In the genomic region with DNA sequence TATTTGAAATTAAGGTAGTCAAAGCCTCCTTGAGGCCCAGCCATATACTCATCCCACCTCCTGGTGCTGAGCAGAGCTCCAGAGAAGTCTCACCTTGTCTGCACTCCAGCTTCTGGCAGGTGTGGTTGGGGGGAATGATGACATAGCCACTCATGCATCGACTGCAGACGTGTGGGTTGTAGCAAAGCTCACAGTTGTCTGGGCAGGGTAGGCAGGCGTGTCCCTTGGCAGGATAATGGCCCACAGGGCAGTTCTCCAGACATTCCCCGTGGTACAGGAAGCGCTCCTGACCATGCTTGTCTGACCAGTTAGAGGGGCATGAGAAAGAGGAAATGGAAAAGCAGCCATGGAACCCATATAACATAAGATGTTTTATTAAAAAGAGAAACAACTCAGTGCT, we compare ENCODE assay signal across 25 mouse cellular contexts.
A peak's percentile ranks its signal among the peaks of the same experiment; 100 is the strongest.
DNase-seq lines count a peak whose midpoint lies in the region; ATAC-seq lines count a peak whose summit lies in the region.
"Had no signal": no experiment of that assay in that cellular context is flagged by ENCODE, and none has a peak within 500 bp of the region (broad histone marks: within the 10 kb centered on the region; RNA-seq: fewer than 3 reads in every experiment).

No protein-coding gene starts in this region.

- no peak overlapping the region for H3K4me3 ChIP-seq in kidney, embryonic 15.5 days (replicated peaks)
- H3K4me3 ChIP-seq: forebrain, embryonic 10.5 days; forebrain, embryonic 13.5 days; heart, embryonic 12.5 days; heart, embryonic 15.5 days; hindbrain, embryonic 10.5 days; hindbrain, embryonic 13.5 days had no signal

- H3K9me3 ChIP-seq in kidney, embryonic 15.5 days (replicated peaks), result no peaks in the 10 kb centered on the region
- H3K9me3 ChIP-seq: forebrain, embryonic 10.5 days; forebrain, embryonic 13.5 days; heart, embryonic 12.5 days; heart, embryonic 15.5 days; hindbrain, embryonic 10.5 days; hindbrain, embryonic 13.5 days had no signal

- no peaks in the 10 kb centered on the region for H3K27me3 ChIP-seq in kidney, embryonic 15.5 days
- H3K27me3 ChIP-seq: forebrain, embryonic 13.5 days; heart, embryonic 12.5 days; heart, embryonic 15.5 days; hindbrain, embryonic 13.5 days had no signal

- no peaks in the 10 kb centered on the region for H3K36me3 ChIP-seq in kidney, embryonic 15.5 days
- H3K36me3 ChIP-seq: forebrain, embryonic 10.5 days; heart, embryonic 12.5 days; heart, embryonic 15.5 days; hindbrain, embryonic 10.5 days; hindbrain, embryonic 13.5 days had no signal

- no peak overlapping the region for H3K27ac ChIP-seq in kidney, embryonic 15.5 days
- H3K27ac ChIP-seq: forebrain, embryonic 10.5 days; forebrain, embryonic 13.5 days; heart, embryonic 15.5 days; hindbrain, embryonic 10.5 days; hindbrain, embryonic 13.5 days had no signal

- H3K4me1 ChIP-seq in kidney, embryonic 15.5 days, result no peaks in the 10 kb centered on the region
- H3K4me1 ChIP-seq: forebrain, embryonic 13.5 days; heart, embryonic 12.5 days; heart, embryonic 15.5 days; hindbrain, embryonic 10.5 days; hindbrain, embryonic 13.5 days had no signal

- H3K9ac ChIP-seq in kidney, embryonic 15.5 days, result no peak overlapping the region
- H3K9ac ChIP-seq: forebrain, embryonic 13.5 days; heart, embryonic 12.5 days; heart, embryonic 15.5 days; hindbrain, embryonic 13.5 days had no signal

- peak; percentile 58; the same call in 1 of the 2 replicates for ATAC-seq in kidney, embryonic 15.5 days (replicated peaks; ENCODE audit: low FRiP score)
- ATAC-seq: activated CD4-positive, CD25-positive, alpha-beta regulatory T cell, adult 4 months; forebrain, embryonic 13.5 days; forebrain, embryonic 16.5 days; hindbrain, embryonic 16.5 days had no signal

- peak; percentile 12 to 14 for DNase-seq in cerebellum, postnatal 10 days
- no peak for DNase-seq in cerebellum, adult 9-11 months
- DNase-seq in kidney, postnatal 14 days, result no peak
- DNase-seq in kidney, postnatal 10 days, result peak; percentile 11
- no peak for DNase-seq in kidney, adult 9 months
- DNase-seq in ovary, postnatal 14 days (ENCODE audit: low spot score), result peak; percentile 9
- DNase-seq in ovary, postnatal 10 days (ENCODE audit: low spot score), result no peak
- DNase-seq: adrenal gland, adult 8-10 months; adrenal gland, postnatal 25 days; cerebellum, adult 11-12 months; cerebellum, adult 8-10 months; gastrocnemius, postnatal 10 days; gastrocnemius, postnatal 36 days; heart, postnatal 10 days; heart, postnatal 36 days had no signal

- H3K4me2 ChIP-seq in kidney, embryonic 15.5 days, result no peak overlapping the region
- H3K4me2 ChIP-seq: forebrain, embryonic 13.5 days; heart, embryonic 12.5 days; heart, embryonic 15.5 days; hindbrain, embryonic 13.5 days had no signal

- 56% methylated on average over 5 of the region's 5 CpGs for WGBS in kidney, embryonic 15.5 days

Comparison
In these comparisons a context has a peak if more than half of its experiments do, and no peak if none do; other contexts are left out.
1. DNase-seq: peak in cerebellum, postnatal 10 days (2 of 2), kidney, postnatal 10 days (single experiment) and ovary, postnatal 14 days (single experiment); none in cerebellum, adult 9-11 months (single experiment), kidney, postnatal 14 days (single experiment), kidney, adult 9 months (single experiment) and ovary, postnatal 10 days (single experiment).